Mouse (Mus musculus) mature B cell (primary cell): ENCODE measurements around the gene Glis2.
"Not testable (repeated sequence)": the region's sequence is repeated elsewhere in the genome, so short reads cannot be mapped to it uniquely, and the experiment has no call there.

ENCODE experiments used
- in situ Hi-C: fragments of 300-500 bp; cut with MboI; formaldehyde crosslinking; loops from 2 replicates; pipeline ENCODE4 v1.14.3; 2019

Gene Glis2

DNA sequence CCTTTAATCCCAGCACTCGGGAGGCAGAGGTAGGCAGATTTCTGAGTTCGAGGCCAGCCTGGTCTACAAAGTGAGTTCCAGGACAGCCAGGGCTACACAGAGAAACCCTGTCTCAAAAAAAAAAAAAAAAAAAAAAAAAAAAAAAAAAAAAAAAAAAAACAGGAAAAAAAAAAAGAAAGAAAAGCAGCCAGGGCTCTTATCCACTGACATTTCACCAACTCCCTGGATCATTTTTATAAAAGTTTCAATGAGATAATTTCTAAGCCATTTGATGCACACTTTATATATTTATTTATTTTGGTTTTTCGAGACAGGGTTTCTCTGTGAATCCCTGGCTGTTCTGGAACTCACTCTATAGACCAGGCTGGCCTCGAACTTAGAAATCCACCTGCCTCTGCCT, 13.3 kb upstream of the Glis2 start:
- in situ Hi-C loops: not testable (repeated sequence)

DNA sequence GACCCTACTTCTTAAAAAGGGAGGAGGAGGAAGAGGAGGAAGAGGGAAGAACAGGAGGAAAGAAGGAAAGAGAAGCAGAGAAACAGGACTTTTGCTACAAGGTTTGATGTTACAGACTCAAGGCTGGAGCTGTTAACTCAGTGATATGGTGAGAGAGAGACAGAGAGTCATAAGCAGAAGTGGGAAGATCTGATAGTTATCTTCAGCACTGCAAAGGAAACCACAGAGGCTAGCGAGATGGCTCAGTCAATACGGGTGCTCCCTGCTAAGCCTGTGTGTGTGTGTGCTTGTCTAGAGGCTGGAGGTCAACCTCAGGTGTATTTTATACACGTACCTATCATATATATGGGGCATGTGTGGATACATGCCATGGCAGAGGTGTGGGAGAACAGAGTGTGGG, 10.7 kb upstream of the Glis2 start:
- in situ Hi-C loops: no loop called here

DNA sequence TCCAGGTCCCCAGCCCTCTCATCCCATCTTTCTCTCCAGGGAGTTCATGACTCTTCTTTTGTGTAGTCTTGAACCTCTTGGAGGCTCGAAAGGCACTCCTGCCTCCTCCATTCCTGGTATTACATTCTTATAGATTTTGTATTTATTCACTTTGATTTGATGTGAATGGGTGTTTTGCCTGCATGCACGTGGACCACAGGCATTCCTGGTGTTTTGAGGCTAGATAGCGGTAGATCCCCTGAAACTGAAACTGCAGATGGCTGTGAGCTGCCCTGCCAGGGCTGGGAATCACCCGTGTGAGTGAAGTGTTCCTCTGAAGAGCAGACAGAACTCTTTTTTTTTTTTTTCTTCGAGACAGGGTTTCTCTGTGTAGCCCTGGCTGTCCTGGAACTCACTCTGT, 10.1 kb upstream of the Glis2 start:
- in situ Hi-C loops: no loop called here

DNA sequence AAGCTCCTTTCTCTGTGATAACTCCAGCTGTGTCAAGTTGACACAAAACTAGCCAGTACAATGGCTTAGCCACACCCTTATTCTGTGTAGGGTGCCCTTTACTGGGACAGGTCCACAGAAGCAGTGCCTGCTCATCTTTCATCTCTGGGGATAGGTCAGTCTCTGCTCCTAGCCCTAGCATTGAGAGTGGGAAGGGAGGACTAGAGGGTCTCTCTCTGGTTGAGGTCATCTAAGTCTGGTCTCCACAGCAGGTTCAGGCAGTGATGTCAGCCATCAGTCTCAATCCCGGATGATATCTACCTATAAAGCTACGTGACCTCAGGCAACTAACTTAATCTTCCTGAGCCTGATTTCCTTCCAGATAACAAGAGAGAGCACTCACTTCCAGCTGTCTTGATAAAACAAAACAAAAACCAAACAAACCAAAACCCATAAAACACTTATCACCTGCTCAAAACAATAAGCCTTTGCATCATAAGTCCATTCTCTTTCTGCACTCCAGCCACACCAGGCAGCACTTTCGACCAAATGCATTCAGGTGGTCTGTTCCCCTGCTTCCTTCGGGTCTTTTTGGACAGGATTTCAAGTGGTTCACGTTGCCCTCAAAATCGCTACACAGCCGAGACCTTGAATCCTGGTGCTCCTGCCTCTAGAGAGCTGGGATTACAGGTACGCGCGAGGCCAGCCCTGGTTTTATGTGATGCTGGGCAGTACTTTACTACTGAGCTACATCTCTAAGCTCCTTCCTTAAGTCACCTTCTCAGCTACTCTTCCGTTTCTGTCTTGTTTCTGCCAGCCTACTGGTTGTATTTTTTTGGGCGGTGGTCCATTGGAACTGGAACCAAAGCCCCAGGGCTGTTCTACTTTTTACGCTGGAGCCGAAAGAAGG, 8.6 kb upstream of the Glis2 start:
- in situ Hi-C loops: no loop called here

DNA sequence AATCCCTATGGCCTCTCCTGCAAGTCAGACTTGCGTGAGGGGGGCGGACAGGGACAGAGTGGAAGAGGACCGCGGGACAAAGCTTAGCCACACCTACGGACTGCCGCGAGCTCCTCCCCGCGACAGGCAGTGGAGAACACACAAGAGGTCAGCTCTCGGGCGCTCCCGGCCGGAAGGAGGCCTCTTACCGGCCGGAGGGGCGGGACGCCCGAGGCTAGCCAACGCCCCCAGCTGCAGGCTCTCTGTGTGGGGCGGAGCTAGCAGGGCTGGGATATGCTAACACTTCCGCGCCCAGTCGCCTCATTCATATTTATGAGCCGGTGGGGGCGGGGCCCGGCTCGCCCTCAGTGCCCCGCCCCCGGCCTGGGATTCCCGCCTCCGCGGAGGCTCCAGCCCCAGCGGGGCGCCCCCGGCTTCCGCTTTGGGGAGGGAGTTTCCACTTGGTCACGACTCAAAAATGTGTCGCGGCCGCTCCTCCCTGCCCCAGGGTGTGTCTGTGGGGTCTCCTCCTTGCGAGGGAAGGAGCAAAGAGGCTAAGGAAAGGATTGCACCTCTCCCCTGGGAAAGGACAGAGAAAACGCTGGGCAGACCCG, 7.9 kb upstream of the Glis2 start:
- in situ Hi-C loops: no loop called here

DNA sequence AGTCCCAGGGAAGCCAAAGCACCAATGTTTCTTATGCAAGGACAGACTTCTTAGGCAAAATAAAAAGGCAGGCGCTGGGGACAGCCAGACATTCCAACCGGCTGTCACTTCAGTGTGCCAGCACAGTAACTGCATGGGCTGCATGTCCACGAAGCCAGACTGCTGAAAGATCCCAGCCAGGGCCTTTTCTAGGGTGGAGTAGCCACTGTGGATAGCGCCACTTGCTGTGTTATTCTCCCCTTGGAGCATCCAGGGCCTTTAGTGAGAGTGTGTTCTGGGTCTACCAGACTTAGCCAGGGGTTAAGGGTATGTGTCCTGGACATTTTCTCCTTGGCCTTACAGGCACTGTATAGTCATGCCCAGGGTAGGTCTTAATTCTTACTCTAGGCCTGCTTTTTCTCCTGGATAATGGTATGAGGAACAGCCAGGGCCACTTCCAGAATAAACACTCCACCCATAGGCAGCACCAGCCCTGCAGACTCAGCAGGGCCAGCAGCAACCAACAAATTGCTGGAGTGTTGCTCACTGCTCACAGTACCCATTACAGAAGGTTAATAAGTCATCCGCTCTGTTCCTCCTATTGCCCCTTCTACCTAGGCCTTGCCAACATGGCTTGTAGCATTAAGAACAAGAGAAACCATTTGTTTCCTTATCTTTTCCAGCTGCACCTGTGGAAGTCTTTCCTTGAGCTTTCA, 6.8 kb upstream of the Glis2 start:
- in situ Hi-C loops: no loop called here

DNA sequence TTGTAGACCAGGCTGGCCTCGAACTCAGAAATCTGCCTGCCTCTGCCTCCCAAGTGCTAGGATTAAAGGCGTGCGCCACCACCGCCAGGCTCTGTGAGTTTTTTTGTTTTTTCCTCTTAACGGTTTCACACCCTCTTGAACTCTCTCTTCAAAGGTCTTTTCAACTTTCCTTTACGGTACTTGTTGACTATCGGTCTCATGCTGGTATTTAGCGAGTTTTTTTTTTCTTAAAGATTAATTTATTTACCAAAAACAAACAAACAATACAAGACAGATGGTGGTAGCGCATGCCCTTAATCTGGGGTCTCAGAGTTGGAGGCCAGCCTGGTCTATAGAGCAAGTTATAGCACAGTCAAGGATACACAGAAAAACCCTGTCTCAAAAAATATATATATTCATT, 4.3 kb upstream of the Glis2 start:
- in situ Hi-C loops: no loop called here

DNA sequence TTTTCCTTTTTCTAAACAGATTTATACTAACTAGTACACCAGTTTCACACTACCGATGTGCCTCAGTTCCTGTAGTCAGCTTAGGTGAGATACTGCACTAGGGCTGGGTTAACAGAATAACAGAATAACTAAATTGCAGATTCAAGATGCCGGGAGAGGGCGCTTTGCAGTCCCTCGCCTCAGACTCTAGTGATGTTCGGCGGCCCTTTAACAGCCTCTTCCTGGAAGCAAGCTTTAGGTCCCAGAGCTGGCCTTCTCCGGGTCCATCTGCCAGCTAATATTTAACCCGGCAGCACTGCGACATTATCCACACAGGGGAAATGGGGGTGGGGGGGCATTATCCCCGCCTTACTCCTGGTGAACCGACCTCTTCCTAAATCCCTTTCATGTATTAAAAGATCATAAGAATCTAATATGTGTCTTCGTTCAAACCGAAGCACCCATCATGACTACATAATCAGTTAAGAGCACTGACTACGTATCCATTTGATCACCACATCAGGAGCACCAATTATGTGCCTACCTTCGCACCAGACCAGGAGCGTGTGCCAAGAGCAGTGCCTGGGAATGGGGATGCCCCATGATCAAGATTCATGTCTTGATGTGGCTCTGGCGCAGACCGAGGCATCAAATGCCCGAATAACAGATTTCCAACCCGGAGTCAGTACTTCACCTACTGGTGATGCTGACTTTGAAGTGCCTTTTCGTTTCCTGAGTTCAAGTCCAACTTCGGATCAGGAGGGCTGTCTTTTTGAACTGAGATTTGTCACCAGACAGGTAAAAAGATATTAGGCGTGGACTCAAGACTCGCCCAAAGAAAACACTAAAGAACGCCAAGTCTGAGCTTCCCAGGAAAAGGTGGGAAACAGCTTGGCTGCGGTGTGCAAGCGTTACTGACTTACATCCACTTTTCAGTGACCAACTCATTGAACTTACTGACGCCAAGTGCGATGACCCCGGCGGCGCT, 1.3 kb upstream of the Glis2 start:
- in situ Hi-C loops: no loop called here

DNA sequence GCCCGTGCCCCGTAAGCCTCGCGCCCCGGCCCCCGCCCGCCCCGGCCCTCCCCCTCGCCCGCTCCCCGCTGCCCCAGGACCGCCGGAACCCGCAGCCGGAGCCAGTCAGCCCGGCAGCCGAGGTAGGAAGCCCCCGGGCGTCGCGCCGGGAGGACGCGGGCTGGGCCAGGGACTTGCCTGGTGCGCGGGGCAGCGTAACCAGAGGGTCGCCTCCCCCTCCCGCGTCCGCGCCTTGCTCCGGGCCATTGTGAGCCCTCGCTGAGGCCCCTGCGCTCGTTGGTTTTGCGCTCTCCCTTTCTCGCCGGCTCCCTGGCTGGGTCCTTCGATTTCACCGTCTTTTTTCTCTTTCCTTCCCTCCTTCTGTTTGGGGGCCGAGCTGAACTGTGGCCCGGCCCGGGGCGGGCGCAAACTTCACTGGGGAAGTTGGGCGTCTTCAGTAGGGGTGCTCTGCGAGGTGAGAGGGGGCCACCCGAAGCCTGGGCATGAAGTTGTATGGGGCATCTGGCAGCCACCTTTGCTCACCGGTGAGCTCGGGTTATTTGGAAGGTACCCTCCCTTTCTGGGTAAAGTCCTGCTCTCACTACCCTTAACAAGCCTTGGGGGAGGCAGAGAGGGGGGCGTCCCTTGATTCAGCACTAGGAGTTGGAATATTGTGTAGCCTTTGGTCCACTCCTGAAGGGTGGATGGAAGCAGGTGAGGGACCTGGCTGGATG, 457 bp downstream of the Glis2 start:
- in situ Hi-C loops: no loop called here

DNA sequence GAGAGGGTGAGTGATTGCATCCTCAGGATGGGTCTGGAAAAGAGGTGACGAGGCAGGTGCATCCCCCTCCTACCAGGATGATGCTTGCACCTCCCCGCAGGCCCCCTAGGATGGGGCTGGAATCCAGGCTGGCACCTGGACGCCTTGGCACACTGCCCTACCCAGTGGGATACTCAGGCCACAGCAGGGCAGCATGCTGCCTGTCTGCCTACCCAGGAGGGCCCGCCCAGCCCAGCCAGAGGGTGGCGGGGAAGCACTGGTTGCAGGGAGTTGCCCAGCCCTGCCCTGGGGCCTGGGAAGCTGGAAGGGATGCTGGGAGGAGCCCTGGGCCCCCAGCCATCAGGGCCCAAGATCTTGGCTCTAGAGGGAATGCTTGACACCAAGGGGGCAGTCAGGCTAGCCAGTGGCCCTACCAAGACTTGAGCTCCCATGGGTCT, 1.0 kb downstream of the Glis2 start:
- in situ Hi-C loops: no loop called here

DNA sequence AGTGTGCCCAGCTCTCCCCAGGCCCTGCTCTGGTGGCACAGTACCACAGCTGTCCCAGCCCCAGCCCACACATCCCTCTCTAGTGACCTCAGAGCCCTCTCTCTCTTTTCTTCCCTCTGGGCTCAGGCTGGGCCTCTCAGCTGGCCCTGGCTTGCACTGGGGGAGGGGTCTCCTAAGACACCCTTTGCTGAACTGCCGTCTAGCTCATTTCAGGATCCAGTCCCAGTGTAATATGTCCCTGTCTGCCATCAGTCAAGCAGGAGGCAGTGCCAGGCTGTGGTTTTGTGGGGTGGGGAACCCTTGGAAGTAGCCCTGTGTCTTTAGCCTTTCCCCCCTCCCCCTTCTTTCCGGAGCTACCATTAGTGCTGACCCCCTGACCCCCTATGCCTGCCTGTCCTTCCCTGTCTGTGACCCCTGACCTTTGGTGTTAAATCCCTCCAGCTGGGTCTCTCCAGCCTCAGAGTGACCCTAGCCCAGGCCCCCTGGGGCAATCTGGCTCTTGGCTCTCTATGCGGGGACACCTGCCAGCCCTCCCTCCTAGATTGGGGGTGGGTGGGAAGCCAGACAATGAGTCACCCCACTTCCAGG, 1.7 kb downstream of the Glis2 start:
- in situ Hi-C loops: no loop called here

DNA sequence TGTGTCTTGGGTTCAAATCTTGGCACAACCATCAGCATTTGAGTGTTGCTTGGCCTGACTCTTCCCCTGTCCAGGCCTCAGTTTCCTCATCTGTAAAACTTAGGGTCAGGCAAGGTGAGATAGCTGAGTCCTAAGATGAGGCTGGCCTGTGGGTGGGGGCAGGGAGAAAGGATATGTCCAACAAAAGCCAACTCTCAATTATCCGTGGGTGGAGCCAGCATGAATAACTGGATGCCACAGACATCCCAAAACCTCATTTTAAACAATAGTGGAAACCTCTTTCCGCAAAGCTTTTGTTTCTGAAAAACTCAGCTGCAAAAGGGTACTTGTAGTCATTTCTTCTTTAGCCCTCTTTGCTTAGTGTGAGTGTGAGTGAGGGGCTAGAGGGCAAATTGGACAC, 2.3 kb downstream of the Glis2 start:
- in situ Hi-C loops: no loop called here

DNA sequence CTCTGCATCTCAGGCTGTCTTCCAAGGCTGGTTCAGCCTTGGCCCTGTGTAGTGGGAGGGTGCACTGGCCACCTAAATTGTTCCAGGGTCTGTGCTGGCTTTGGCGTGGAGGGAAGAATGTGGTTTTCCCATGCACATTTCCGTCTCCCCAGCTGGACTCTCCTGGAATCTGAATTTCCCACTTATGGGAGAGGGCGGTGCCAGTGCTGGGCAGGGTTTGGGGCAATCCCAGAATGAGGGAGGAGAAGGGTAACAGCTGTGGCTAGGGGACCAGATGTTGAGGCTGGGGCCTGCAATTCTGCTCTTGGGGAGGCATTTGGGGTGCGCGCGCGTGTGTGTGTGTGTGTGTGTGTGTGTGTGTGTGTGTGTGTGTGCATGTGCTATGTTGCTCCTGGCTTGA, 2.8 kb downstream of the Glis2 start:
- in situ Hi-C loops: no loop called here

DNA sequence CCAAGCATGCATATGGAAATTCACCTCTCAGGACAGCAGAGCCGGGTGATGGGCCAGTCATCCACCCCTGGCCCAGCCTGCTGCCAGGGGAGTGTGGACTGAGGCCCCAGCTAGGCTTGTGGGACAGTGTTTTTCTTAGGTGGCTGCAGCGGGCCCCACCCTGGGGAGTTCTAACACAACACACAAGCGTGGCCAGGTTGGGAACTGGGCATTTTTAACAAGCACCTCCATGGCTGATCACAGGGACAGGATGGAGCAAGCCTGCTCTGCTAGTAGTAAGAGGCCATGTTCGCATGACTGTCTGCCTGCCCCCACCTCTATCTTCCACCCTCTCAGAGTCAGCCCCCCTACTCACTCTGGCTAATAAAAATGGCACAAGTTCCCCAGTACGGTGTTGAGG, 3.5 kb downstream of the Glis2 start:
- in situ Hi-C loops: no loop called here

DNA sequence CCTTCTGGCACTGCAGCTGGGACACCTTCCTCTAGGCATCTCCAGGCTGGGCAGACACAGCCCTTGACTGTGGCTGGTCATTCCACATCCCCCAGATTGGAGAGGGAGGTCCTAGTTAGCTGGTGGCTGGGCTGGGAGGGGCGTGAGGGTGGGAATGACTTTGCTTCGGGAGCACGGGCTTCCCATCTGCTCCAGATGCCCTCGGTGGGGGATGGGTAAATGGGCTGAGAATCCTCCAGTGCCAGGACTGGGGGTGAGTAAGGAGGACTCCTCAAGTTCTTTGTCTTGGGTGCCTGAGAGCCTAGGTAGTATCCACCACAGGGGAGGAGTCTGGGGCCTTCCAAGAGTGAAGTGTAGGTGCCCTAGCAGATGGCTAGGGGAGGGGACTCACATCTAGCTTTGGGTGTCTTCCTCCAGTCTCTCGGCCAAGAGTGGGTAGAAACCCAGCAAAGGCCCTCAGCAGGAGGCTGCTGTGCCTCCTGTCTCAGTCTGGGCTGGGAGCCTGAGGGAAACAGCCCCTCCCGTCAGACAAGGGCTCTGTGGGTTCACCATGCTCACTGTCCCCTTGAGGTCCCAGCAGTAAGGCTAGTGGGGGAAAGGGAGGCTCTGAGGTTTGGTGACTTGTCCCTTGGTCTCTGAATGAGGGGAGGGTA, 4.5 kb downstream of the Glis2 start:
- in situ Hi-C loops: no loop called here

DNA sequence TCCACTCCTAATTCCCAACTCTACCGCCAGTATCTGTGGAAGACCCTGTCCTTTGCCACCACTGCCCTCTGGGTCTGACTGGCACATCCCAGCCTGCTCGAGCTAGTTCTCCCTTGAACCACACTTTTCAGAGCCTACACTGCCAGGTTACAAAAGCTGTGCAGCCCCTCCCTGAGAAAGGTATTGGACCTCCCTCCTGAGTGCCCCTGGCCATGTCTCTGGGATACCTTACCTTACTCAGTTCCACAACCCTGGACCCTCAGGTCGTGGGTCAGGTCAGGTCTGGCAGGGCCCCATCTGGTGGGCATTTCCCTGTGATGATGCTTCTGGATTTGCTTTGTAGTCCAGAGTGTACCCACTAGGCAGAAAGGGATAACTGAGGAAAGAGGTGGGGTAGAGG, 5.1 kb downstream of the Glis2 start:
- in situ Hi-C loops: no loop called here

DNA sequence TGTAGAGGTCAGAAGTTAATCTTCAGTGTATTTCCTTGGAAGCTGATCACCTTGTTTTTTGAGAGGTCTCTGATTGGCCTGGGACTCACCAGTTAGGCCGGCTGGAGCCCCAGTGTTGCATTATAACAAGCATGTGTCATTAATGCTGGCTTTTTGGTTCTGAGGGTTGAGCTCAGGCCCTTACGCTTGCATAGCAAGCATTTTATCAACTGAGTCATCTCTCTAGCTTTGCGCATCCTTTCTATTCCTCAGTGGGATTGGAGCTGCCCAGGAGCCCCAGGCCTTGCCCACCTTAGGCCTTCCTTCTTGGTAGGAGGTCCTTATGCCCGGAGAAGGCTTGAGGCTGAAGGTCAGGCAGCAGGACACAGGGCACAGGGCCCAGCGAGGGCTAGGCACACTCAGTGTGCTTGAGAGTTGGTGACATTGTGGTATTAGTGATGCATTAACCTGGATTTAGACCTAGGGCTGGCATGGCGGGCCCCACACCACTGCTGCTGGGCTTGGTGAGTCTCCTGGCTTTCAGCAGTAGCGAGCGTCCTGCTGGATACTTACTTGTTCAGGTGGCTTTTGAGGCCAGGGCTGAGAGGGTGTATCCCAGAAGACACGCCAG, 6.3 kb downstream of the Glis2 start:
- in situ Hi-C loops: no loop called here

DNA sequence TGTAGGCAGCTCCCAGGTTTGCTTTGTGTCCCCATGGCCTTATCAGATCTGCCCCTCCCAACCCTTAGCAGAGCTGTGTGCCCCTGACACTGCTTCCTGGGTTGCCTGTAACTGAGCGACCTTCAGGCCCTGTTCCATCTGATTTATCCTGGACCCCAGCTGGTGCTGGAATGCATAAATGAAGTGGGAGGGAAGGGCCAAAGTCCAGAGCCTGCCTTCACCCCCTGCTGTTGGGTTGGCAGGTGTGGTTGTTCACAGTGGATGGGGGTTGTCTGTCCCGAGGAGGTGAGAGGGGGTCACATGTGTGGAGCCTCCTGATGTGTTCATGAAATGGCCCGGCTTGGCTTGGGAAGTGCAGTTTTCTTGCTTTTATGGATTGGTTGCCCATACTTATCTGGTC, 7.7 kb downstream of the Glis2 start:
- in situ Hi-C loops: no loop called here

DNA sequence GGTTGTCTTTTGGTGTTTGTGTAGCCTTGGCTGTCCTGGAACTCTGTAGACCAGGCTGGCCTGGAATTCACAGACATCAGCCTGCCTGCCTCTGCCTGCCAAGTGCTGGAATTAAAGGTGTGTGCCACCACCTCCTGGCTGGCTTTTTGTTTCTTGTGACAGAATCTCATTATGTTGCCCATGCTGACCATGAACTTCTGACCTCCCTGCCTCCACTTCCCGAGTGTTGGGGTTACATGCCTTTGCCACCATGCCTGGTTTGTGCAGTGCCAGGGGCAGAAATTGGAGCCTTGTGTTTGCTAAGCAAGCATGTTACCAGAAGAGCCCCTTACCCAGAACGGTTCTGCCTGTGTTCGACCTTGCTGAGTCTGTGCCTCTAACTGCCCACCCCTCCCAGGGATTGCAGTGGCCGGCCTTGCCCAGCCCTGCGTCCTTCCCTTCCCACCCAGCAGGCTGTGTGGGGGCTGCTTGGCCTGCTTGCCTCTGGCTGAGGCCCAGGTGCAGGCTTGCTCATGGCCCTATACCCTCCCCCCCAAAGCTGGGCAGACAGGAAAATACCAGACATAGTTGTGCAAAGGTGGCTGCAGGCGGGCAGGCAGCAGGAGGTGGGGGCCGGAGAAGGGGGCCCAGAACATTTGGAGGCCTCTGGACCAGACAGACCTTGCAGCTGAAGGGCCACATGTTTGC, 8.4 kb downstream of the Glis2 start:
- in situ Hi-C loops: no loop called here
